Mouse (Mus musculus): ENCODE measurements at regions not wholly inside any gene's neighbourhood (a gene's known extent, or its start where the extent isn't known, plus 50 kb on each side); places are given as distances from the start of the nearest gene placed in this dataset.

- no peak for ATAC-seq (ENCODE audit: insufficient read depth)
- H3K27ac ChIP-seq (ENCODE audit: low read depth) = no peak overlapping the region
- TF ChIP-seq CTCF (IDR thresholded peaks at IDR 0.05; ENCODE audit: low read depth) = no peak
- no peak for DNase-seq
- H3K9me3 ChIP-seq (ENCODE audit: low read depth, low read length) = no peaks in the 10 kb centered on the region
- no peaks in the 10 kb centered on the region for H3K27me3 ChIP-seq (ENCODE audit: insufficient read depth, low read length)
- WGBS = 76% methylated on average over 3 of the region's 3 CpGs
- H3K36me3 ChIP-seq (ENCODE audit: insufficient read depth) = no peaks in the 10 kb centered on the region
- H3K9ac ChIP-seq = no peak overlapping the region
- H3K4me3 ChIP-seq (ENCODE audit: low read depth, low read length) = no peak overlapping the region
- H3K4me2 ChIP-seq = no peak overlapping the region
- H3K4me1 ChIP-seq (ENCODE audit: insufficient read depth) = no peaks in the 10 kb centered on the region
These were observed 84.0 kb downstream of the Slc5a7 start for GRCm38 (mm10) chr17:54214804-54215203.

DNA sequence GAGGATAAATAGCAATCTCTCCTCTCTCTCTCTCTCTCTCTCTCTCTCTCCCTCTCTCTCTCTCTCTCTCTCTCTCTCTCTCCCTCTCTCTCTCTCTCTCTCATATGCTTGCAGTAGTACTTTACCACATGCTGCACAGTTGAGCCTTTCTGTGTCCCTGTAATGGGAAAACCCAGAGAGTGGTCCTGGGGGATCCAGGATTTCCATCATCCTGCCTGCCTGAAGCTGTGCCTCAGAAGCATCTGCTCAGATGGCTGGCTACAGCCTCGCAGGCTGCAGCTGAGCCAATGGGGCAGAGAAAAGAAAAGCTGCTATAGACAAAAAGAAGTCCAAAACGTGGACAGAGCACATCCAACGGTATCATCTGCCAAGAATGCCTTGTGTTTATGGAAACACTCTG lies 97.1 kb downstream of the Slc5a7 start:
- no peak for ATAC-seq (ENCODE audit: insufficient read depth)
- Histone ChIP-seq H3K36me3 (ENCODE audit: insufficient read depth) (no peaks in the 10 kb centered on the region), H3K9me3 (ENCODE audit: low read depth, low read length) (no peaks in the 10 kb centered on the region), H3K27me3 (ENCODE audit: insufficient read depth, low read length) (no peaks in the 10 kb centered on the region), H3K4me1 (ENCODE audit: insufficient read depth) (no peaks in the 10 kb centered on the region), H3K27ac (ENCODE audit: low read depth) (no peak overlapping the region), H3K9ac (no peak overlapping the region), H3K4me2 (no peak overlapping the region), H3K4me3 (ENCODE audit: low read depth, low read length) (no peak overlapping the region)
- 33% methylated on average over 3 of the region's 3 CpGs for WGBS
- TF ChIP-seq CTCF (IDR thresholded peaks at IDR 0.05; ENCODE audit: low read depth) = no peak
- peak; percentile 38 for DNase-seq

DNA sequence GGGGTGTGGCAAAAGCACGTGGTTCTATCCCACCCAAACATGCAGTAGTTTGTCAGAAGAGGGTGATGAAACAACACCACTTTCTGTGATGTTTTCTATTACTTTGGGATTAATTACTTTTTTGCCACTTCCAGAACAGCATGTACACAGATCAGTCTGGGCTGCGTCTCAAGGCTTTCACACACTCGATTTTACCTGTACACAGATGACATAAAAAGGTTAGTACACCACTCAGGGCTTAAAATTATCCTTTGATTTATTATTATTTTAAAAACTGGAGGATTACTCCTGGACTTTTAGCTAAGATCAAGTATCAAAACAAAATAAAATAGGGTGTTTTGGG lies 106.6 kb downstream of the Slc5a7 start:
- Histone ChIP-seq H3K27me3 (ENCODE audit: insufficient read depth, low read length) (no peaks in the 10 kb centered on the region), H3K4me3 (ENCODE audit: low read depth, low read length) (no peak overlapping the region), H3K4me1 (ENCODE audit: insufficient read depth) (no peaks in the 10 kb centered on the region), H3K36me3 (ENCODE audit: insufficient read depth) (no peaks in the 10 kb centered on the region), H3K9ac (no peak overlapping the region), H3K27ac (ENCODE audit: low read depth) (no peak overlapping the region), H3K9me3 (ENCODE audit: low read depth, low read length) (no peaks in the 10 kb centered on the region), H3K4me2 (no peak overlapping the region)
- DNase-seq = no peak
- TF ChIP-seq CTCF (IDR thresholded peaks at IDR 0.05; ENCODE audit: low read depth) = no peak
- ATAC-seq (ENCODE audit: insufficient read depth) = no peak
- 54% methylated on average over 3 of the region's 3 CpGs for WGBS

GRCm38 (mm10) chr17:54191526-54192230 lies 107.2 kb downstream of the Slc5a7 start:
- Histone ChIP-seq H3K4me2 (no peak overlapping the region), H3K9me3 (ENCODE audit: low read depth, low read length) (no peaks in the 10 kb centered on the region), H3K4me3 (ENCODE audit: low read depth, low read length) (no peak overlapping the region), H3K27me3 (ENCODE audit: insufficient read depth, low read length) (no peaks in the 10 kb centered on the region), H3K4me1 (ENCODE audit: insufficient read depth) (no peaks in the 10 kb centered on the region), H3K9ac (no peak overlapping the region), H3K36me3 (ENCODE audit: insufficient read depth) (no peaks in the 10 kb centered on the region), H3K27ac (ENCODE audit: low read depth) (no peak overlapping the region)
- ATAC-seq (ENCODE audit: insufficient read depth) (peak; percentile 31; the same call in 1 of the 2 replicates), DNase-seq (peak; percentile 26)
- no peak for TF ChIP-seq CTCF (IDR thresholded peaks at IDR 0.05; ENCODE audit: low read depth)
- WGBS = 40% methylated on average over 5 of the region's 5 CpGs

DNA sequence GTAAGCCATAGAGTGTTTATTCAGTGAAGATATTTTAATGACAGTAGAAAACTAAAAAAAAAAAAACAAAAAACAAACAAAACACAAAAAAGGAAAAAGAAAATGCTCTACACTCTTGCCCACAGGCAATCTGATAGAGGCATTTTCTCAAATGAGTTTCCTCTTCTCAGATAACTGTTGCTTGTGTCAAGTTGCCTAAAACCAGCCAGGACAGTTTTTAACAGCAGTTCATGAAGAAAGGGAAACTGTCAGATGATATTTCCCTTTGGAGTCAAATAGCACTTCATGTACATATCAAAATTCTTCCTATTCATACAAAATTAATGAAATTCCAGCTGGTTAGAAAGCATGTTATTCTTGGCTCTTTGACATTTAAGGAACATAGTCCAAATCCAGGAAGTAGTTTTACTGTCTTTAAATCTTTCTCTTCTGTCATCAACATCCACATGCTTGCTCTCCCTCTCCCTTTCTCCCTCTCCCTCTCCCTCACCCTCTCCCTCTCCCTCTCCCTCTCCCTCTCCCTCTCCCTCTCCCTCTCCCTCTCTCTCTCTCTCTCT lies 109.8 kb downstream of the Slc5a7 start:
- Histone ChIP-seq H3K27ac (ENCODE audit: low read depth) (no peak overlapping the region), H3K4me2 (no peak overlapping the region), H3K9ac (no peak overlapping the region), H3K4me1 (ENCODE audit: insufficient read depth) (no peaks in the 10 kb centered on the region), H3K27me3 (ENCODE audit: insufficient read depth, low read length) (no peaks in the 10 kb centered on the region), H3K4me3 (ENCODE audit: low read depth, low read length) (no peak overlapping the region), H3K9me3 (ENCODE audit: low read depth, low read length) (no peaks in the 10 kb centered on the region), H3K36me3 (ENCODE audit: insufficient read depth) (no peaks in the 10 kb centered on the region)
- peak; percentile 68 for ATAC-seq (ENCODE audit: insufficient read depth)
- peak; percentile 62 for DNase-seq
- no peak for TF ChIP-seq CTCF (IDR thresholded peaks at IDR 0.05; ENCODE audit: low read depth)

DNA sequence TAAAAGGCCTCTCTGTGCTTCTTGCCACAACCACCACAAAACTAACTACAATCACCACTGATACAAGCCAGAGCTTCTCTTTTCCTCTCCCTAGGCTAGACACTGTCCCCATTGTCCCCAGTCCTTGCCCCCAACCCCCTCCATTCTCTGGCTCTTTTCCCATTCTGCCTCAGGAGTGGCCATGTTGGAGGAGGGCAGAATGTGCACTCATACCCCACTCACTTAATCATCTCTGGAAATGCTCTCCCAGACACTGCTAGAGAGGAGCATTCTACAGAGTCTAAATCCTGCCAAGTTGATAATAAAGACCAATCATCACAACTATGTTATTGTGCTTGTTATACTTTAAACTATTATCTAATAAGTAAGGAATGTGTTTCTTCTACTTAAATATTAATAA lies 116.8 kb downstream of the Slc5a7 start:
- TF ChIP-seq CTCF (IDR thresholded peaks at IDR 0.05; ENCODE audit: low read depth) = no peak
- Histone ChIP-seq H3K4me2 (no peak overlapping the region), H3K27ac (ENCODE audit: low read depth) (no peak overlapping the region), H3K27me3 (ENCODE audit: insufficient read depth, low read length) (no peaks in the 10 kb centered on the region), H3K4me1 (ENCODE audit: insufficient read depth) (no peaks in the 10 kb centered on the region), H3K4me3 (ENCODE audit: low read depth, low read length) (no peak overlapping the region), H3K9me3 (ENCODE audit: low read depth, low read length) (no peaks in the 10 kb centered on the region), H3K36me3 (ENCODE audit: insufficient read depth) (no peaks in the 10 kb centered on the region), H3K9ac (no peak overlapping the region)
- ATAC-seq (ENCODE audit: insufficient read depth) = peak; percentile 89
- DNase-seq = peak; percentile 48

DNA sequence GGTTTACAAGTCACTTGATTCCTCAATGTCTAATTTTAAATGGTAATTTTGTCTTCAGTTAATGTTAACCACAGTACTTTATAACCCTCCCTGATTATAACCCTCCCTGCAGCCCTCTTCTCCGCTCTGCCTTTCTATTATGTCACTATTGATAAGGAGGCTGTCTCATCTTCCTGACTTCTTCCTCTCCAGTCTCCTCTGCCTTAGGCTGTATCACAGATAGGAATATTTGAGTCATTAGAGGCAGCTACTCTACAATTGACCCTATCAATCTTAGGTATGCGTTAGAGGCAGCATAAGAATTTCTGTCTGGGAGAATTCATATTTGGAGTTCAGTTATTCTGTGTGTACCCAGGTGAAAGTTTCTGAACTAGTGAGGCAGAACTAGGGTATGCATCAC lies 118.3 kb downstream of the Slc5a7 start:
- WGBS = 74% methylated on average over 2 of the region's 2 CpGs
- ATAC-seq (ENCODE audit: insufficient read depth) = no peak
- Histone ChIP-seq H3K27ac (ENCODE audit: low read depth) (no peak overlapping the region), H3K4me1 (ENCODE audit: insufficient read depth) (no peaks in the 10 kb centered on the region), H3K36me3 (ENCODE audit: insufficient read depth) (no peaks in the 10 kb centered on the region), H3K4me2 (no peak overlapping the region), H3K9ac (no peak overlapping the region), H3K27me3 (ENCODE audit: insufficient read depth, low read length) (no peaks in the 10 kb centered on the region), H3K4me3 (ENCODE audit: low read depth, low read length) (no peak overlapping the region), H3K9me3 (ENCODE audit: low read depth, low read length) (no peaks in the 10 kb centered on the region)
- no peak for TF ChIP-seq CTCF (IDR thresholded peaks at IDR 0.05; ENCODE audit: low read depth)
- no peak for DNase-seq
